Mouse (Mus musculus) regulatory T cell (primary cell): ENCODE measurements around the gene Avpr1a.

ENCODE experiments used
- in situ Hi-C: fragments of 300-600 bp; cut with MboI, MseI; formaldehyde crosslinking; loops from one replicate; pipeline ENCODE4 v1.15.1; 2025; ENCODE audit warnings: high pct_unique_total_duplicates

Gene Avpr1a

GRCm38 (mm10) chr10:122447861-122448716, at the start of gene Avpr1a:
Avpr1a (plus strand) TSS chr10:122448499.
- in situ Hi-C loops, result loop anchor here (5.0 kb wide), 1 partner anchor 346 kb away; no protein-coding TSS in a partner anchor

- in situ Hi-C loops, result no loop called here
These were observed 46.0 kb upstream of the Avpr1a start for GRCm38 (mm10) chr10:122402270-122402669.

GRCm38 (mm10) chr10:122406333-122406732, 42.0 kb upstream of the Avpr1a start:
- in situ Hi-C loops, result no loop called here

- in situ Hi-C loops, result no loop called here
These were observed 39.4 kb upstream of the Avpr1a start for GRCm38 (mm10) chr10:122408697-122409409.

GRCm38 (mm10) chr10:122410791-122411190, 37.5 kb upstream of the Avpr1a start:
- in situ Hi-C loops, result no loop called here

GRCm38 (mm10) chr10:122432690-122433089, 15.6 kb upstream of the Avpr1a start:
- in situ Hi-C loops, result no loop called here

- in situ Hi-C loops, result loop anchor here (5.0 kb wide), 1 partner anchor 345 kb away; no protein-coding TSS in a partner anchor
These were observed 1.0 kb upstream of the Avpr1a start for GRCm38 (mm10) chr10:122447275-122447674.

- in situ Hi-C loops, result loop anchor here (5.0 kb wide), 1 partner anchor 347 kb away; no protein-coding TSS in a partner anchor
These were observed 665 bp downstream of the Avpr1a start for GRCm38 (mm10) chr10:122448717-122449611.

GRCm38 (mm10) chr10:122449856-122450255, 1.6 kb downstream of the Avpr1a start:
- in situ Hi-C loops, result loop anchor here (5.0 kb wide), 1 partner anchor 348 kb away; no protein-coding TSS in a partner anchor

- in situ Hi-C loops, result no loop called here
These were observed 5.2 kb downstream of the Avpr1a start for GRCm38 (mm10) chr10:122453466-122453865.

GRCm38 (mm10) chr10:122455793-122456192, 7.5 kb downstream of the Avpr1a start:
- in situ Hi-C loops, result no loop called here

- in situ Hi-C loops, result no loop called here
These were observed 28.5 kb downstream of the Avpr1a start for GRCm38 (mm10) chr10:122476846-122477245.

GRCm38 (mm10) chr10:122498551-122498950, 50.3 kb downstream of the Avpr1a start:
- in situ Hi-C loops, result no loop called here

- in situ Hi-C loops, result no loop called here
These were observed 51.0 kb downstream of the Avpr1a start for GRCm38 (mm10) chr10:122499306-122499705.
